Mouse (Mus musculus): ENCODE data around the gene Olfr1457.

DNA sequence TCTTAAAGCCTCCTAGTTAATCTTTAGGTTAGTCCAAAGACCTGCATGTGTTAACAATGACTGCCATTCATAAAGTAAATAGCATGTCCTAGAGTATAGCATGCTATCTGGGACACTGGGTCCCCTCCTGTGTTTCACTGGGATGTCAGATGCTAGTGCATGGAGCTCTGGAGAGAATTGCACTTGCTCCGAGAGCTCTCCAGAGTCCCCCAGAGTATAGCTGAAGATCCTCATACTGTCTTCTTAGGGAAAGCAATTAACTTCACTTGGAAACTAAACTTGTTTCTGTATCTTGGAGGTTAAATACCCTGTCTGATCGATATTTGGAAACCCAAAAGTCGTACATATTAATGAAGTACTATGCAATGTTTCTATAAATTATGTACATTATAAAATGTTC, 9.0 kb upstream of the Olfr1457 start, which contains the start of gene Olfr1458:
- TF ChIP-seq CTCF (IDR thresholded peaks at IDR 0.05; ENCODE audit: low read depth, low read length) (no peak), POLR2A (IDR thresholded peaks at IDR 0.05; ENCODE audit: borderline replicate concordance, low read depth, low read length) (no peak)

Measured in bone marrow macrophage, adult 2 months (primary cell).